Mouse (Mus musculus) liver, postnatal 0 days (tissue): ENCODE results near the gene Ugt1a5.

Experiments
- CTCF ChIP-seq: sonication (generic); IDR thresholded peaks from 2 replicates; pipeline ENCODE4 v1.5.1; 2016; ENCODE audit warnings: antibody characterized with exemption, low read depth
- EP300 ChIP-seq: IDR thresholded peaks from 2 replicates; pipeline ENCODE4 v1.6.1; 2016; ENCODE audit warnings: antibody characterized with exemption, low read depth, mild to moderate bottlenecking

DNA sequence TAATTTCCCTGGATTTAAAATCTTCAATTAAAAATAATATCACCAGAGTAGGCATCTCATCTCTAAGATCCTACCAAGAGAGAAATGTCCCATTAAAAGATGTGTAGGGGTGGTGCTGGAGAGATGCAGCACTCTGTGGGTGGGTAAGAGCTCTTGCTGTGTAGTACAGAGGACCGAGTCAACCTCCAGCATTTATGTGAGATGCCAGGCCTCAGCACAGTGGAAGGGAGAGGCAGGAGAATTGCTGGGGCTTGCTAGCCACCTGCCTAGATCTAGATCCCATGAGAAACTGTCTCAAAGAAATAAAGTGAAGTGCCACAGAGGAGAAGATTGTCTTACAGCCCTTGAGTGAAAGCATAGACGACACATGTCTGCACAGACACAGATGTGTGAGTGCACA is 50.7 kb downstream of the Ugt1a5 start:
- no peak for TF ChIP-seq CTCF
- TF ChIP-seq EP300: no peak
